Mouse (Mus musculus) thymus, adult 2 months (tissue): ENCODE measurements at regions not wholly inside any gene's neighbourhood (a gene's known extent, or its start where the extent isn't known, plus 50 kb on each side); places are given as distances from the start of the nearest gene placed in this dataset.

ENCODE experiments used
- CTCF ChIP-seq: fragments of 200-500 bp; IDR thresholded peaks from 2 replicates; pipeline ENCODE4 v1.5.1; 2012; ENCODE audit warnings: mild to moderate bottlenecking, control low read depth, low read length, moderate library complexity, borderline replicate concordance; ENCODE audit not compliant: control insufficient read depth, poor library complexity, insufficient read depth; ENCODE audit errors: extremely low read depth
- POLR2A ChIP-seq: fragments of 200-500 bp; IDR thresholded peaks from 2 replicates; pipeline ENCODE4 v1.6.1; 2012; ENCODE audit warnings: mild to moderate bottlenecking, low read length, control low read depth, moderate library complexity; ENCODE audit not compliant: control insufficient read depth, poor library complexity, insufficient read depth; ENCODE audit errors: extremely low read depth

DNA sequence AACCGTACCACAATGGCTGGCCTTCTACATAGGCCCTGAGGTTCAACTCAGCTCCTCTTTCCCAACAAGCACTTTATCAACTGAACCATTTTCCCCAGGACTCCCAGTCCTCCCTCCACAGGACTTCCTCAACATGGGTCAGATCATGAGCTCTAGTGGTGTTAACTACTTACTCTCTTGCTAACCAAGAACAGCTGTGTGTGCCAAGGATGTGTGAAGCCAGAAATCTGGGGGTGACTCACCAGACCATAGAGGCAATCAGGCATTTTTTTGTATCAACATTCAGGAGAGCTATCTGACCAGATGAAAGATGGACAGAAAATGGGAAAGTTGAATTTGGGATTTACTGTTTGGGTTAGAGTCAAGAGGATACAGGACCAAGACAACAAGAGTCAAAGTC, 359.0 kb downstream of the En1 start:
- no peak for TF ChIP-seq POLR2A
- TF ChIP-seq CTCF = no peak
